Mouse (Mus musculus): ENCODE data around the gene Fbxl12. TPM values are rescaled to one million over a fixed set of nuclear protein-coding genes. Genes with fewer than 3 reads are reported as not detected.
"Not testable (repeated sequence)": the region's sequence is repeated elsewhere in the genome, so short reads cannot be mapped to it uniquely, and the experiment has no call there.

The Fbxl12 gene
- polyA plus RNA-seq, 1 experiment from 2014 or later: 10.6 TPM

DNA sequence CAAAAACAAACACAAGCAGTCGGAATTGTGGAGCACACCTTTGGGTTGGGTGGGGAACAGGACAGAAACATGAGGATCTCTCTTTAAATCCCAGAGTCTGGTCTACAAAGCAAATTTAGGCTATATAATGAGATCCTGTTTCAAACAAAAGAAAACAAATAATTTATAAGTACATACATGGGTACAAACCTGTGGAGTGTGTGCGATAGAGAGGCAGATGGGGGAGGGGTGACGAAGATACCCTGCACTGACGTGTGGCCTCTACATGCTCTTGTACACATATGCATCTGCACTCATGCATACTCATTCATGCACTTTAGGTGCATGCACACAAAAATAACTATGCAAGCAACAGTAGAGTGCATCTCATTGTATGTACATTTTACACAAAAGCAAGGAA lies 5.1 kb downstream of the Fbxl12 start:
- Histone ChIP-seq H3K9ac (ENCODE audit: low read length) (no peak overlapping the region), H3K4me3 (ENCODE audit: control insufficient read depth in 1 of 2, insufficient read depth in 1 of 2, low read depth in 1 of 2, low read length in 2 of 2) (no peak overlapping the region), H3K36me3 (ENCODE audit: control insufficient read depth, insufficient read depth, low read length) (peaks cover 29% of the 10 kb centered on the region), H3K4me2 (ENCODE audit: low read length) (no peak overlapping the region), H3K9me3 (ENCODE audit: control insufficient read depth, low read length) (no peaks in the 10 kb centered on the region), H3K27ac (replicated peaks in 1 of 2; ENCODE audit: control insufficient read depth in 1 of 2, insufficient read depth in 1 of 2, low read depth in 2 of 2, low read length in 2 of 2) (no peak overlapping the region), H3K27me3 (ENCODE audit: control insufficient read depth, insufficient read depth, low read length) (no peaks in the 10 kb centered on the region), H3K4me1 (ENCODE audit: control insufficient read depth in 2 of 2, insufficient read depth in 2 of 2, low read length in 2 of 2) (peaks cover 3 to 16% of the 10 kb centered on the region in 2 experiments)
- 87% methylated on average over 4 of the region's 4 CpGs for WGBS
- no peak for ATAC-seq (ENCODE audit: insufficient number of reproducible peaks, insufficient read depth, low FRiP score, low read depth)

DNA sequence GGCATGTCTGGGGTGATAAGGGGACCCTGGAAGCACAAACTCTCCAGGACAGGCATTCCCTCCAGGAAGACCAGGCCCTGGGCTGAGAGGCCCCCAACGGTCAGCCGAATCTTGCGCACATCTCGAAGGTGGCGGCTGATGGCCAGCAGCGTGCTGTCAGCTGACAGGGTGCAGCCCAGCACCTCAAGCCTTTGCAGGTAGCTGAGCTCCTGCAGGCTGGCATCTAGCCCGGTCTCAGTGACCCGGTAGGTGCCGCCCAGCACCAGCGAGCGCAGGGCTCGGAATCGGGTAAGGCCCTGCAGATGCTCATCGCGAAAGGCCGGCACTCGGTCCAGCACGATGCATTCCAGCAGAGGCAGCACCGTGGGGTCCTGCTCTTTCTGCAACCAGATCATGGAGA lies 6.0 kb downstream of the Fbxl12 start:
- ATAC-seq (ENCODE audit: insufficient number of reproducible peaks, insufficient read depth, low FRiP score, low read depth): no peak
- H3K36me3 ChIP-seq (ENCODE audit: control insufficient read depth, insufficient read depth, low read length): peaks cover 29% of the 10 kb centered on the region
- 93% methylated on average over 19 of the region's 19 CpGs for WGBS
- H3K27me3 ChIP-seq (ENCODE audit: control insufficient read depth, insufficient read depth, low read length): no peaks in the 10 kb centered on the region
- H3K27ac ChIP-seq (replicated peaks in 1 of 2; ENCODE audit: control insufficient read depth in 1 of 2, insufficient read depth in 1 of 2, low read depth in 2 of 2, low read length in 2 of 2): no peak overlapping the region
- peaks cover 3 to 11% of the 10 kb centered on the region in 2 experiments for H3K4me1 ChIP-seq (ENCODE audit: control insufficient read depth in 2 of 2, insufficient read depth in 2 of 2, low read length in 2 of 2)
- H3K9ac ChIP-seq (ENCODE audit: low read length): no peak overlapping the region
- no peak overlapping the region for H3K4me2 ChIP-seq (ENCODE audit: low read length)
- no peaks in the 10 kb centered on the region for H3K9me3 ChIP-seq (ENCODE audit: control insufficient read depth, low read length)
- no peak overlapping the region for H3K4me3 ChIP-seq (ENCODE audit: control insufficient read depth in 1 of 2, insufficient read depth in 1 of 2, low read depth in 1 of 2, low read length in 2 of 2)

DNA sequence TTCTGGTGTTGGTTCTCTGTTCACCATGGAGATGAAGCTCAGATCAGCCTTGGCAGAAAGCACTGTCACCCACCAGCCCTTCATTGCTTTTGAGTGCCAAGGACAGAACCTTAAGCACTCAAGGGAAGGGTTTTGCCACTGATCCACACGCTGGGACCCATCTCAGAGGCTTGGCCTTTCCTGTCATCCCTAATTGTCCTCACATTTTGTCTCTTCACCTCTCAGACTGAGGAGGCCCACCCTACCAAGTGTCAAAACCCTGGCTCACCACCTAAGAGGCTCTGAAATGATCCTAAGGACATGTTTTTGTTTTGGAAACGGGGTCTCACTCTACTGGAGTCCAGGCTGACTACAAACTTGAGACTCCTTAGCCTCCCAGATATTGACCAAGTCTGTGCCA lies 7.8 kb downstream of the Fbxl12 start:
- Histone ChIP-seq H3K36me3 (ENCODE audit: control insufficient read depth, insufficient read depth, low read length) (peaks cover 32% of the 10 kb centered on the region), H3K9ac (ENCODE audit: low read length) (no peak overlapping the region), H3K4me1 (ENCODE audit: control insufficient read depth in 2 of 2, insufficient read depth in 2 of 2, low read length in 2 of 2) (peaks cover 3 to 10% of the 10 kb centered on the region in 2 experiments), H3K4me3 (ENCODE audit: control insufficient read depth in 1 of 2, insufficient read depth in 1 of 2, low read depth in 1 of 2, low read length in 2 of 2) (no peak overlapping the region), H3K27ac (replicated peaks in 1 of 2; ENCODE audit: control insufficient read depth in 1 of 2, insufficient read depth in 1 of 2, low read depth in 2 of 2, low read length in 2 of 2) (no peak overlapping the region), H3K27me3 (ENCODE audit: control insufficient read depth, insufficient read depth, low read length) (no peaks in the 10 kb centered on the region), H3K9me3 (ENCODE audit: control insufficient read depth, low read length) (no peaks in the 10 kb centered on the region), H3K4me2 (ENCODE audit: low read length) (no peak overlapping the region)
- WGBS: 75% methylated on average over 2 of the region's 2 CpGs
- ATAC-seq (ENCODE audit: insufficient number of reproducible peaks, insufficient read depth, low FRiP score, low read depth): no peak

DNA sequence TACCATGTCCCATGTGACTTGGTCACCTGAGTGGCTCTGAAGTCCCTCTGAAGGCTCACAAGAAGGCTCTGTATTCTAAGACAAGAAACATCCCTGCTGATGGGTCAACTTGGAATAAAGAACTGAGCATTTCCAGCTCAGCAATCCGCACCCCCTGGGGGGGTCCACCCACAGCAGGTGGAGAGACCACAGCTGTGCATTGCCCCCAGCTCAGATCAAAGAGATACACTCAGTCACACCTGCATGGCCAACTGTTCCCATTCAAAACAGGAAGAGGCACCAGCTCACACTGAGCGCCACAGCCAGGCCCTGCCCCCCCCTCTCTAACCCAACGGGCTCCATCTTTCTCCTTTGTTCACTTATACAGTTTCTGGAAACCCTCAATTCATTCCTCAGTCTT lies 8.3 kb downstream of the Fbxl12 start:
- Histone ChIP-seq H3K9ac (ENCODE audit: low read length) (no peak overlapping the region), H3K27me3 (ENCODE audit: control insufficient read depth, insufficient read depth, low read length) (no peaks in the 10 kb centered on the region), H3K36me3 (ENCODE audit: control insufficient read depth, insufficient read depth, low read length) (peaks cover 32% of the 10 kb centered on the region), H3K4me2 (ENCODE audit: low read length) (no peak overlapping the region), H3K4me1 (ENCODE audit: control insufficient read depth in 2 of 2, insufficient read depth in 2 of 2, low read length in 2 of 2) (peaks cover 3 to 8% of the 10 kb centered on the region in 2 experiments), H3K9me3 (ENCODE audit: control insufficient read depth, low read length) (no peaks in the 10 kb centered on the region), H3K27ac (replicated peaks in 1 of 2; ENCODE audit: control insufficient read depth in 1 of 2, insufficient read depth in 1 of 2, low read depth in 2 of 2, low read length in 2 of 2) (no peak overlapping the region), H3K4me3 (ENCODE audit: control insufficient read depth in 1 of 2, insufficient read depth in 1 of 2, low read depth in 1 of 2, low read length in 2 of 2) (no peak overlapping the region)
- no peak for ATAC-seq (ENCODE audit: insufficient number of reproducible peaks, insufficient read depth, low FRiP score, low read depth)
- WGBS: 82% methylated on average over 3 of the region's 3 CpGs

DNA sequence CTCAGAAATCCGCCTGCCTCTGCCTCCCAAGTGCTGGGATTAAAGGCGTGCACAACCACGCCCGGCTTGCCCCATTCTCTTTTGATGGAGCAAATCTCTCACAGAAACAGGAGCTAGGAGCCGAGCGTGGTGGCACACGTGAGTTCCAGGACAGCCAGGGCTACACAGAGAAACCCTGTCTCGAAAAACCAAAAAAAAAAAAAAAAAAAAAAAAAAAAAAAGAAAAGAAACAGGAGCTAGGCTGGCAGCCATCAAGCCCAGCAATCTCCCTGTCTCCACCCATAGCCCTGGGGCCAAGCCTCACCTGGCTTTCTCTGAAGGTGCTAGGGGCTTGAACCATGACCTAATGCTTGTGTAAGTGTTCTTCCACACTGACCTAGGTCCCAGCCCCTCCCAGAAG lies 8.9 kb downstream of the Fbxl12 start:
- not testable (repeated sequence) for H3K27me3 ChIP-seq (ENCODE audit: control insufficient read depth, insufficient read depth, low read length); H3K27ac ChIP-seq (replicated peaks in 1 of 2; ENCODE audit: control insufficient read depth in 1 of 2, insufficient read depth in 1 of 2, low read depth in 2 of 2, low read length in 2 of 2); H3K4me2 ChIP-seq (ENCODE audit: low read length); ATAC-seq (ENCODE audit: insufficient number of reproducible peaks, insufficient read depth, low FRiP score, low read depth); H3K4me1 ChIP-seq (ENCODE audit: control insufficient read depth in 2 of 2, insufficient read depth in 2 of 2, low read length in 2 of 2); H3K9ac ChIP-seq (ENCODE audit: low read length); H3K9me3 ChIP-seq (ENCODE audit: control insufficient read depth, low read length); H3K4me3 ChIP-seq (ENCODE audit: control insufficient read depth in 1 of 2, insufficient read depth in 1 of 2, low read depth in 1 of 2, low read length in 2 of 2)
- H3K36me3 ChIP-seq (ENCODE audit: control insufficient read depth, insufficient read depth, low read length): peaks cover 32% of the 10 kb centered on the region
- 91% methylated on average over 8 of the region's 8 CpGs for WGBS

DNA sequence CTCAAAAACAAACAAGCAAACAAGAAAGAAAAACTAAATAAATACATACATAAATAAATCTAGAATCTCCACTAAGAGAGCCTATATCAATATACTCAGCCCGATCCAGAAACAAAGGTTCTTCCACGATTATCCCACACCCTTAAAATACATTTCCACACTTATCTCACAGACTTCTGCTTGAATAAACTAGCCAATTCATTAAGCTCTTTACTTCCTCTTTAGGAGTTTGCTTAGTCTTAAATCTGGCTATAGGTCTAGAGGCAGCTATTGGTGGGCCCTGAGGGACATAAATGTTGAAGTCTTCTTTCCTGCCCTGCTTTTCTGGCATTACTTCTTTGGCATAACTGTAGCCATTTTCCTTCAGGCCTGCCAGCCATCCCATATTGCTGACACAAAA lies 13.2 kb downstream of the Fbxl12 start:
- 93% methylated on average over 2 of the region's 2 CpGs for WGBS
- no peak overlapping the region for H3K9ac ChIP-seq (ENCODE audit: low read length)
- H3K4me1 ChIP-seq (ENCODE audit: control insufficient read depth in 2 of 2, insufficient read depth in 2 of 2, low read length in 2 of 2): no peaks in the 10 kb centered on the region
- no peak overlapping the region for H3K4me2 ChIP-seq (ENCODE audit: low read length)
- H3K9me3 ChIP-seq (ENCODE audit: control insufficient read depth, low read length): no peaks in the 10 kb centered on the region
- H3K36me3 ChIP-seq (ENCODE audit: control insufficient read depth, insufficient read depth, low read length): peaks cover 4% of the 10 kb centered on the region
- H3K4me3 ChIP-seq (ENCODE audit: control insufficient read depth in 1 of 2, insufficient read depth in 1 of 2, low read depth in 1 of 2, low read length in 2 of 2): no peak overlapping the region
- no peaks in the 10 kb centered on the region for H3K27me3 ChIP-seq (ENCODE audit: control insufficient read depth, insufficient read depth, low read length)
- H3K27ac ChIP-seq (replicated peaks in 1 of 2; ENCODE audit: control insufficient read depth in 1 of 2, insufficient read depth in 1 of 2, low read depth in 2 of 2, low read length in 2 of 2): no peak overlapping the region
- no peak for ATAC-seq (ENCODE audit: insufficient number of reproducible peaks, insufficient read depth, low FRiP score, low read depth)

DNA sequence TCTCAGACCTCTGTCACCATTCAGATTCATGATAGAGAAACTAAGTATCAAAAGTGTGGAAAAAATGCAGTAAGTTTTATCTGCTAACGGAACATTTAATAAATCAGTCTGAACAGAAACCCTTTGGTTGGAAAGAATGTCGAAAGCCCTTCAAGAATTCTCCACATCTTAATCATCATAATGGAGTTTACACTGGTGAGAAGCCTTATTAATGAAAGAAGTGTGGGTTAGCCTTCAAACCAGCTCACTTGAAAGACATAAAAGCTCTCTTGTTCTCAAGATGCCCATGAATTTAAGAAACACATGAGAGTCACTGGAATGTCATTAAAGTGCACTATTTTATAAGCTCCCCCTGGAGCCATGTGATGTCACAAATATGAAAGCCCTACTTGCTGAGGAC lies 27.9 kb downstream of the Fbxl12 start:
- ATAC-seq (ENCODE audit: insufficient number of reproducible peaks, insufficient read depth, low FRiP score, low read depth): no peak
- Histone ChIP-seq H3K9me3 (ENCODE audit: control insufficient read depth, low read length) (no peaks in the 10 kb centered on the region), H3K4me2 (ENCODE audit: low read length) (no peak overlapping the region), H3K36me3 (ENCODE audit: control insufficient read depth, insufficient read depth, low read length) (peaks cover 15% of the 10 kb centered on the region; the same call in 1 of the 2 replicates), H3K27ac (replicated peaks in 1 of 2; ENCODE audit: control insufficient read depth in 1 of 2, insufficient read depth in 1 of 2, low read depth in 2 of 2, low read length in 2 of 2) (no peak overlapping the region), H3K9ac (ENCODE audit: low read length) (no peak overlapping the region), H3K4me1 (ENCODE audit: control insufficient read depth in 2 of 2, insufficient read depth in 2 of 2, low read length in 2 of 2) (no peaks in the 10 kb centered on the region), H3K27me3 (ENCODE audit: control insufficient read depth, insufficient read depth, low read length) (no peaks in the 10 kb centered on the region), H3K4me3 (ENCODE audit: control insufficient read depth in 1 of 2, insufficient read depth in 1 of 2, low read depth in 1 of 2, low read length in 2 of 2) (no peak overlapping the region)
- 80% methylated on average over 2 of the region's 2 CpGs for WGBS

DNA sequence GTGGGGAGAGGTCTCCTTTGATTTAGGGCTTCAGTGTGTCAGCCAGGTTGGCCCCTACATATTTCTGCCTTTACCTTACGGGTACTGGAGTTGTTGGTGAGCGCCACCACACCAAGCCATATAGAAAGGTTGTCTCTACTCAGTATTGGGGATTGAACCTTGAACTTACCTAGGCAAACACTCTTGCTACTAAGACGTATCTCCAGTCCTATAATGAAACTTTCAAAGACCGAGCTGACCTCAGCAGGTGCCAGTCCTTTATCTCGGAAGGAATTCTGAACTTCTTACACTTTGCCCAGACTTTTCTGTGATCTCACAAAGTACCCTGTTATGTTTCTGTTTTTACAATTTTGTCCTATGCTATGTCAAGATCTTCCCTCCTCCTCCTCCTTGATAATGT lies 32.6 kb downstream of the Fbxl12 start:
- WGBS: 73% methylated on average over 5 of the region's 5 CpGs

More for the DNA sequence above, 32.6 kb downstream of the Fbxl12 start:
- Histone ChIP-seq H3K4me3 (ENCODE audit: control insufficient read depth in 1 of 2, insufficient read depth in 1 of 2, low read depth in 1 of 2, low read length in 2 of 2) (no peak overlapping the region), H3K27me3 (ENCODE audit: control insufficient read depth, insufficient read depth, low read length) (no peaks in the 10 kb centered on the region), H3K4me2 (ENCODE audit: low read length) (no peak overlapping the region), H3K36me3 (ENCODE audit: control insufficient read depth, insufficient read depth, low read length) (no peaks in the 10 kb centered on the region), H3K9ac (ENCODE audit: low read length) (no peak overlapping the region), H3K4me1 (ENCODE audit: control insufficient read depth in 2 of 2, insufficient read depth in 2 of 2, low read length in 2 of 2) (no peaks in the 10 kb centered on the region), H3K27ac (replicated peaks in 1 of 2; ENCODE audit: control insufficient read depth in 1 of 2, insufficient read depth in 1 of 2, low read depth in 2 of 2, low read length in 2 of 2) (no peak overlapping the region), H3K9me3 (ENCODE audit: control insufficient read depth, low read length) (peaks cover 4% of the 10 kb centered on the region; the same call in 1 of the 2 replicates)
- no peak for ATAC-seq (ENCODE audit: insufficient number of reproducible peaks, insufficient read depth, low FRiP score, low read depth)

Measured in heart, embryonic 14.5 days (tissue).